Mouse (Mus musculus): ENCODE data around the gene Alg3. TPM values are rescaled to one million over a fixed set of nuclear protein-coding genes. Genes with fewer than 3 reads are reported as not detected.

Alg3 gene
- total RNA-seq (2012; rRNA removed) = 22.7 and 25.6 TPM in 2 replicates
- 16.0 and 17.2 TPM in 2 replicates for total RNA-seq (2014; rRNA removed)
- polyA plus RNA-seq (2012; ENCODE audit: insufficient read length, low read depth) = 70.4 and 81.1 TPM in 2 replicates

GRCm38 (mm10) chr16:20611357-20612227 lies at the start of gene Alg3, which contains the start of the genes Eef1akmt4 and Gm49333:
TSS of gene Alg3 (minus strand) at chr16:20611735.
TSS of gene Eef1akmt4 (plus strand) at chr16:20611593.
TSS of gene Gm49333 (plus strand) at chr16:20611610.
- H3K36me3 ChIP-seq (replicated peaks in 1 of 2; ENCODE audit: control insufficient read depth in 1 of 2, insufficient read depth in 1 of 2, low read length in 1 of 2) = peaks cover 21 to 56% of the 10 kb centered on the region in 2 experiments
- DNase-seq (ENCODE audit: extremely low read depth) = peak; percentile 100
- H3K4me1 ChIP-seq (ENCODE audit: control insufficient read depth in 1 of 2, insufficient read depth in 2 of 2) = peaks cover 6 to 33% of the 10 kb centered on the region in 2 experiments
- peak within 1 kb of the TSS; percentile 74 for H3K9ac ChIP-seq (ENCODE audit: insufficient read depth, low read depth)
- H3K27me3 ChIP-seq (replicated peaks) = no peaks in the 10 kb centered on the region
- H3K4me3 ChIP-seq (replicated peaks in 1 of 3; ENCODE audit: low read depth in 2 of 3, low read length in 2 of 3, poor library complexity in 1 of 3) = peak within 1 kb of the TSS; percentile 70 to 86 (median 79)
- H3K4me2 ChIP-seq (ENCODE audit: insufficient read depth, low read depth, poor library complexity, severe bottlenecking) = peak within 1 kb of the TSS; percentile 98
- no peaks in the 10 kb centered on the region for H3K9me3 ChIP-seq (replicated peaks; ENCODE audit: low read length)
- dilution Hi-C loops (cut with MboI; ENCODE audit: extremely low pct_ligation_motif_present, extremely low pct_unique_long_range_greater_than_20kb, low sequenced_read_pairs) = no loop called here
- H3K79me2 ChIP-seq (replicated peaks; ENCODE audit: control insufficient read depth, extremely low read depth, insufficient read depth, poor library complexity, severe bottlenecking) = peaks cover 8% of the 10 kb centered on the region
- in situ Hi-C loops (cut with MboI; ENCODE audit: low pct_ligation_motif_present, low pct_unique_long_range_greater_than_20kb, low sequenced_read_pairs) = loop anchor here (5.0 to 10.0 kb wide), 2 partner anchors 64 to 317 kb away; partner anchors contain the start of gene Abcf3
- H3K27ac ChIP-seq (ENCODE audit: insufficient read depth, low read depth) = peak within 1 kb of the TSS; percentile 46
- TF ChIP-seq NELFE (IDR thresholded peaks at IDR 0.05; ENCODE audit: low read depth, low read length) (peak; percentile 82), ZNF384 (IDR thresholded peaks at IDR 0.05; ENCODE audit: low read depth, low read length) (no peak), MAFK (IDR thresholded peaks at IDR 0.05; ENCODE audit: insufficient replicate concordance, low read length) (no peak), MXI1 (IDR thresholded peaks at IDR 0.05; ENCODE audit: low read depth, low read length) (peak; percentile 100), SIN3A (IDR thresholded peaks at IDR 0.05; ENCODE audit: low read length) (peak; percentile 99), ELF1 (IDR thresholded peaks at IDR 0.05; ENCODE audit: low read depth, low read length) (0 out of 2 replicates have a peak, but pooled peaks have one; percentile 48), JUND (conservative IDR thresholded peaks at IDR 0.05; ENCODE audit: low read depth, low read length) (0 out of 2 replicates have a peak, but pooled peaks have one; percentile 30), EP300 (IDR thresholded peaks at IDR 0.05; ENCODE audit: low read length) (no peak), TBP (conservative IDR thresholded peaks at IDR 0.05; ENCODE audit: low read depth, low read length) (peak; percentile 91), POLR2A (IDR thresholded peaks at IDR 0.05; ENCODE audit: low read depth, low read length) (peak; percentile 94), USF1 (IDR thresholded peaks at IDR 0.05; ENCODE audit: low read depth, low read length) (no peak), JUN (IDR thresholded peaks at IDR 0.05; ENCODE audit: insufficient read depth, low read depth, low read length) (peak; percentile 28; the same call in 1 of the 2 replicates), CHD2 (IDR thresholded peaks at IDR 0.05; ENCODE audit: low read length) (peak; percentile 60; the same call in 1 of the 2 replicates), IRF4 (IDR thresholded peaks at IDR 0.05; ENCODE audit: low read depth, low read length) (0 out of 2 replicates have a peak, but pooled peaks have one; percentile 16), E2F4 (IDR thresholded peaks at IDR 0.05; ENCODE audit: insufficient replicate concordance, low read depth, low read length) (0 out of 2 replicates have a peak, but pooled peaks have one; percentile 80), ZC3H11A (IDR thresholded peaks at IDR 0.05; ENCODE audit: low read depth, low read length) (no peak), CTCF (conservative IDR thresholded peaks at IDR 0.05 in 1 of 2, IDR thresholded peaks at IDR 0.05 in 1 of 2; ENCODE audit: low read depth in 2 of 2, low read length in 2 of 2) (no peak), CHD1 (IDR thresholded peaks at IDR 0.05; ENCODE audit: low read depth, low read length) (peak; percentile 83; the same call in 1 of the 2 replicates), MAZ (IDR thresholded peaks at IDR 0.05; ENCODE audit: low read depth, low read length) (0 out of 2 replicates have a peak, but pooled peaks have one; percentile 44), MEF2A (IDR thresholded peaks at IDR 0.05; ENCODE audit: borderline replicate concordance, low read depth, low read length) (no peak; the same call in 1 of the 2 replicates), UBTF (IDR thresholded peaks at IDR 0.05; ENCODE audit: low read depth, low read length) (no peak), HCFC1 (IDR thresholded peaks at IDR 0.05; ENCODE audit: low read depth, low read length) (peak; percentile 83), POLR2AphosphoS2 (IDR thresholded peaks at IDR 0.05; ENCODE audit: low read depth, low read length) (no peak), USF2 (conservative IDR thresholded peaks at IDR 0.05; ENCODE audit: low read depth, low read length) (no peak), RAD21 (IDR thresholded peaks at IDR 0.05; ENCODE audit: low read depth, low read length) (no peak), GABPA (IDR thresholded peaks at IDR 0.05; ENCODE audit: insufficient replicate concordance, low read depth, low read length) (no peak), KAT2A (IDR thresholded peaks at IDR 0.05; ENCODE audit: insufficient replicate concordance, low read length) (no peak), RCOR1 (conservative IDR thresholded peaks at IDR 0.05; ENCODE audit: low read depth, low read length) (no peak), BHLHE40 (IDR thresholded peaks at IDR 0.05; ENCODE audit: low read depth, low read length) (peak; percentile 92), MYC (IDR thresholded peaks at IDR 0.05; ENCODE audit: low read depth, low read length) (peak; percentile 100), MAX (IDR thresholded peaks at IDR 0.05; ENCODE audit: low read length) (peak; percentile 100), ZMIZ1 (IDR thresholded peaks at IDR 0.05; ENCODE audit: low read depth, low read length) (peak; percentile 68; the same call in 1 of the 2 replicates), ZKSCAN1 (IDR thresholded peaks at IDR 0.05; ENCODE audit: borderline replicate concordance, low read depth, low read length) (no peak), NRF1 (IDR thresholded peaks at IDR 0.05; ENCODE audit: low read depth, low read length) (peak; percentile 64), ETS1 (conservative IDR thresholded peaks at IDR 0.05; ENCODE audit: low read depth, low read length) (peak; percentile 68), PAX5 (IDR thresholded peaks at IDR 0.05; ENCODE audit: low read length) (no peak), SMC3 (IDR thresholded peaks at IDR 0.05; ENCODE audit: low read depth, low read length) (no peak)

Measured in CH12.LX (cell line).